Mouse (Mus musculus) kidney, embryonic 15.5 days (tissue): ENCODE measurements around the gene Narfl. TPM values are rescaled to one million over a fixed set of nuclear protein-coding genes. Genes with fewer than 3 reads are reported as not detected.

Source experiments
- ATAC-seq: fragments of 200-750 bp; cut with Nextera tagmentation; replicated peaks from 2 replicates; pipeline ENCODE4 v1.8.0; 2017; ENCODE audit warnings: moderate TSS enrichment; ENCODE audit not compliant: low FRiP score
- H3K27ac ChIP-seq: fragments of 300-500 bp; sonication (generic); 2 replicates; pipeline ENCODE4 v1.5.1; 2015; ENCODE audit warnings: mild to moderate bottlenecking, inconsistent platforms
- H3K27me3 ChIP-seq: fragments of 300-500 bp; sonication (generic); 2 replicates; pipeline ENCODE4 v1.6.1; 2015; ENCODE audit warnings: inconsistent platforms
- H3K36me3 ChIP-seq: fragments of 300-500 bp; sonication (generic); 2 replicates; pipeline ENCODE4 v1.6.1; 2015; ENCODE audit warnings: inconsistent platforms
- H3K4me1 ChIP-seq: fragments of 300-500 bp; sonication (generic); 2 replicates; pipeline ENCODE4 v1.6.1; 2015; ENCODE audit warnings: inconsistent platforms
- H3K4me2 ChIP-seq: fragments of 300-500 bp; sonication (generic); 2 replicates; pipeline ENCODE4 v1.6.1; 2015; ENCODE audit warnings: moderate library complexity, mild to moderate bottlenecking, inconsistent platforms
- H3K4me3 ChIP-seq: fragments of 300-500 bp; sonication (generic); replicated peaks from 2 replicates; pipeline ENCODE4 v1.5.1; 2015; ENCODE audit warnings: mild to moderate bottlenecking, inconsistent platforms
- H3K9ac ChIP-seq: fragments of 300-500 bp; sonication (generic); 2 replicates; pipeline ENCODE4 v1.6.1; 2015; ENCODE audit warnings: mild to moderate bottlenecking, inconsistent platforms
- H3K9me3 ChIP-seq: fragments of 300-500 bp; sonication (generic); replicated peaks from 2 replicates; pipeline ENCODE4 v1.6.1; 2016; ENCODE audit warnings: inconsistent platforms
- WGBS: fragments of 180-500 bp; shearing (Covaris S2); methylation state at CpG from one replicate; pipeline ENCODE4 v1.1.7; 2015; ENCODE audit warnings: mixed read lengths; 5-methylcytosine and 5-hydroxymethylcytosine counted together
- polyA plus RNA-seq: library from polyadenylated mRNA; unstranded; fragments of >200 nt; fragmentation: Nextera tagmentation; extraction: Ambion mirVana; gene quantifications from 2 replicates; pipeline ENCODE4 v1.2.1, GENCODE M21; 2015

Gene Narfl
- polyA plus RNA-seq, 1 experiment from 2014 or later, result 30.6 TPM

DNA sequence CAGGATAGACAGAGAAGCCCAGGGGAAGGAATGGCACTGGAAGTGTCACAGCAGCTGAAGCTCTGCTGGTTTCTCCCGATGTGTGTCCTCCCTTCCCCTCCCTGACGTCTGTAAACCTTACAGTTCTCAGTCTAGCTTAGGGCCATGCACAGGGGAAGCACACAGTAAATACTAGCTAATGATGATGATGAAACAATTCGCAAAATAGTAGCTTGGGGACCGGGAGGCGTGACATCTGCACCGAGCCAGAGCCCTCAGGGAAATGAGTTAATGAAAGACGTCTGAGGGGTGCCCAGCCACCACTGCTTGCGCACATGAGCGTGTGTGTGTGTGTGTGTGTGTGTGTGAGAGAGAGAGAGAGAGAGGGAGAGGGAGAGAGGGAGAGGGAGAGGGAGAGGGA, 4.2 kb upstream of the Narfl start:
- Histone ChIP-seq H3K27me3 (peaks cover 11% of the 10 kb centered on the region; the same call in 1 of the 2 replicates), H3K9ac (no peak overlapping the region), H3K27ac (no peak overlapping the region), H3K4me3 (no peak overlapping the region), H3K36me3 (no peaks in the 10 kb centered on the region), H3K4me2 (no peak overlapping the region), H3K9me3 (no peaks in the 10 kb centered on the region), H3K4me1 (peaks cover 4% of the 10 kb centered on the region)
- 62% methylated on average over 9 of the region's 9 CpGs for WGBS
- no peak for ATAC-seq

DNA sequence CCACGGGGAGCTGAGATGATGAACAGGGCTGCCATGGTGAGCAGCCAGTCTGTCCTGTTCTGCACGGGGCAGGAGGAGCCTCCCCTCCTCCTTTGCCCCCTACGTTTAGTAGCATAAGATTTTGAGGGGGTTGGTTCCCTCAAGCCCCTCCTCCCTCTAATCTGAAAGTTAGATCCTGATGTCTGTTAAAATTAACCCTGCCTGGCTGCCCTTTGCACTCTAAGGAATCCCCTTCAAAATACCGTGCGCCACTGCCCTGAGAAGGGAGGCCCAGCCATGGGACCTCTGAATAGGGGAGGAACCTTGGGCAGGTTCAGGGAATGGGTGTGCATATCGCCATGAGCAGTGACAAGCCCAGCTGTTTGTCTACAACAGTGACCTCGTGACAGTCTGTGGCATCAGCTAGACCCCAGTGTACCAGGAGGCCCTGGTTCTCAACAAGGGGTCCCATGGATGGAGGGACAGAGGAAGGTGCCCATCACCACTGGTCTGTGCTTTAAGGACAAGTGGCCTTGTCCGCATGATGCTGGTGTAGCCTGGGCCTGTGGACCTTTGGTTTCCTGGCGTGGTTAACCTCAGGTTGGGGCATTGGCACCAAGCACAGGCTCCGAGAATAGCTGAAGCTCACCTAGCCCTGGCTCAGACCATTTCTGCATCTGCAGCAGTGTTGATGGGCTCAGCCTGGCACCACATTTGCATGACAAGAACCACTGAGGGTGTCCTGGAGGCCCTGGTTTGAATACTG, 1.9 kb downstream of the Narfl start:
- peaks cover 32% of the 10 kb centered on the region for H3K36me3 ChIP-seq
- H3K27me3 ChIP-seq, result no peaks in the 10 kb centered on the region
- H3K9me3 ChIP-seq, result no peaks in the 10 kb centered on the region
- 0 out of 2 replicates have a peak overlapping the region, but pooled peaks have one; percentile 4 for H3K4me3 ChIP-seq
- no peak overlapping the region for H3K27ac ChIP-seq
- H3K4me1 ChIP-seq, result peaks cover 15% of the 10 kb centered on the region
- WGBS, result 78% methylated on average over 10 of the region's 10 CpGs
- H3K9ac ChIP-seq, result no peak overlapping the region
- H3K4me2 ChIP-seq, result 0 out of 2 replicates have a peak overlapping the region, but pooled peaks have one; percentile 4
- ATAC-seq, result no peak

DNA sequence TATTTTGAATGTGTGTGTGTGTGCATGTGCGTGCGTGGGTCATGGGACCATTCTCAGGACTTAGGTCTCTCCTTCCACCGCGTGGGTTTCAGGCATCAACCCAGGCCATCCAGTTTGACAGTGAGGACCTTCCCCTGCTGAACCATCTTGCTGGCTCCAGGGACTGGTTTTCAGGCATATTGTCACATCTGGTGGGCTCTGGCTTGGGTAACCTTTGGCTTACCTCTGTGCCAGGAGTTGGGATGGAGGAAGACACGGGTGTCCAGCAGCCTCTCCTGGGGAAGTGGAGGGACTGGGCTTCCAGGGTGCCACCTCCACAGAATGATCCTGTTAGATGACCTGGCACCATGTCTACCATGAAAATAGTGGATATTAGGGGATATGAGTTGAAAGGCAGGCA, 4.4 kb downstream of the Narfl start:
- Histone ChIP-seq H3K27me3 (no peaks in the 10 kb centered on the region), H3K27ac (no peak overlapping the region), H3K4me2 (no peak overlapping the region), H3K4me3 (no peak overlapping the region), H3K9ac (no peak overlapping the region), H3K36me3 (peaks cover 57% of the 10 kb centered on the region), H3K4me1 (peaks cover 15% of the 10 kb centered on the region), H3K9me3 (no peaks in the 10 kb centered on the region)
- WGBS, result 96% methylated on average over 5 of the region's 5 CpGs
- ATAC-seq, result no peak

DNA sequence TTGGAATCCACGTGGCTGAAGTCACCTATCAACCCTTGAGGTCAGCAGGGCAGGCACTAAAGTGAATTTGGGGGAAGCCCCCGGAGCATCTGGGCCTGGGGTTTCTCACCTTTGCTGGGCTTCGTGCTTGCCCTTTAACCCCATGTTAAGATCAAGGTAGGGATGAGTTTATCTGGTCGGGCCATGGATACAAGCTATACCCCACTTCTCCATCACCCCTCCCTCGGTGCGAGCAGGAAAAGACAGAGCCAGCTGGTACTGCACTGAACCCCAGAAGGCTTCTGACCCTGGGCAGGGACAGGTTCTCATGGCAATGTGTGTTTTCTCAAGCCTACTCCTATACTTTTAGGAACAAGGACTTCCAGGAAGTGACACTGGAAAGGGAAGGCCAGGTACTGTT, 7.8 kb downstream of the Narfl start:
- H3K4me3 ChIP-seq, result no peak overlapping the region
- H3K27ac ChIP-seq, result no peak overlapping the region
- H3K27me3 ChIP-seq, result no peaks in the 10 kb centered on the region
- H3K9ac ChIP-seq, result no peak overlapping the region
- peaks cover 19% of the 10 kb centered on the region for H3K4me1 ChIP-seq
- no peaks in the 10 kb centered on the region for H3K9me3 ChIP-seq
- no peak for ATAC-seq
- H3K36me3 ChIP-seq, result peaks cover 67% of the 10 kb centered on the region
- H3K4me2 ChIP-seq, result no peak overlapping the region
- WGBS, result 78% methylated on average over 6 of the region's 6 CpGs

DNA sequence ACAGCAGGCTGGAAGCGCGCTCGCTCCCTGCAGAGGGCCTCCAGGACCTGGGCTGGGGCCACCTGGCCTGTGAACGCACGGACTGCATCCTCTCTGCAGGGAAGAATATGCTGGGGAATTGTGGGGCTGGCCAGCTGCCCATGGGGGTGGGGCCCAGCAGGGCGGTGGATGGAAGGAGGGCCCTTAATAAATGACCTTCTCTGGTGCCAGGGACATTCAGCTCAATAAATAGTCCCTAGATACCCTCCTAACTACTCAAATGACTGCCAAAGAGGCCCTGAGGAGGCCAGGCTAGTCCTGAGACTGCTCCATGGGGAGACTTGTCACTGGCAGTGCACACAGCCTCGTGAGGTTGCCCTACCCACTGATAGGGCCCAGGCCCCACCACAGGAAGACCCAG, 9.5 kb downstream of the Narfl start:
- Histone ChIP-seq H3K9ac (no peak overlapping the region), H3K4me2 (no peak overlapping the region), H3K9me3 (no peaks in the 10 kb centered on the region), H3K4me1 (peaks cover 20% of the 10 kb centered on the region), H3K27me3 (no peaks in the 10 kb centered on the region), H3K27ac (no peak overlapping the region), H3K36me3 (peaks cover 68% of the 10 kb centered on the region), H3K4me3 (no peak overlapping the region)
- whole genome bisulfite sequencing, result 84% methylated on average over 7 of the region's 7 CpGs
- no peak for ATAC-seq

DNA sequence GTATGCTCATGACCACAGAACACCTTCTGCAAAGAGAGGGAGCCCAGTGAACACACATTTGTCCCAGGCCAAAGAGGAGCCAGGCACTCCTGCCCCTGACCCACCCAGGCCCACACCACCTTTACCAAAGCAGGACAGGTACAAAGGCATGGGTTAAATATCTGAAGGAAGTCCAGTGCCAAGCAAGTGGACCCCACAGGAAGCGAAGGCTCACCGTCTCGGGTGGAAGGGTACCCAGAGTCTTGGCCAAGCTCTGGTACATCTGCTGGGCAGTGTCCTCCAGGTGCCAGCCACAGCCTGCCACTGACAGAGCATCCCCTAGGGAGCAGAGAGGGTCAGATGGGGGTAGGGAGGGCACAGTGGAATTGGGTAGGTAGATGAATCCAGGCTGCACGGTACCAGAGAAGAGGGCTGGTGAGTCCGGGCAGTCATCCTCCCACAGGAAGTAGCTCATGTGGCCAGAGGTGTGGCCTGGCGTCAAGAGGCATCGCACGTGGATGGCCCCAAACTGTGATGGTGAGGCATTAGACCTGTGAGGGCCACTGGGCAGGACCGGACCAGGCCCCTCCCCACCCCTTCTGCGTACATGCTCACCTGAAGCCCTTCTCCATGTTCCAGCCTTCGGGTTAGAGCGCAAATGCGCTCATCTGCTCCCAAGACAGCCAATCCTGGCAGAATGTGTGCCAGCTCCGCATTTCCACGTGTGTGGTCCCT, 10.4 kb downstream of the Narfl start:
- peaks cover 20% of the 10 kb centered on the region for H3K4me1 ChIP-seq
- H3K9ac ChIP-seq, result peak overlapping the region; percentile 69; the same call in 1 of the 2 replicates
- no peaks in the 10 kb centered on the region for H3K9me3 ChIP-seq
- peak overlapping the region; percentile 67 for H3K4me2 ChIP-seq
- H3K36me3 ChIP-seq, result peaks cover 70% of the 10 kb centered on the region
- no peaks in the 10 kb centered on the region for H3K27me3 ChIP-seq
- no peak overlapping the region for H3K27ac ChIP-seq
- no peak for ATAC-seq
- H3K4me3 ChIP-seq, result peak overlapping the region; percentile 72
- 75% methylated on average over 15 of the region's 15 CpGs for WGBS

DNA sequence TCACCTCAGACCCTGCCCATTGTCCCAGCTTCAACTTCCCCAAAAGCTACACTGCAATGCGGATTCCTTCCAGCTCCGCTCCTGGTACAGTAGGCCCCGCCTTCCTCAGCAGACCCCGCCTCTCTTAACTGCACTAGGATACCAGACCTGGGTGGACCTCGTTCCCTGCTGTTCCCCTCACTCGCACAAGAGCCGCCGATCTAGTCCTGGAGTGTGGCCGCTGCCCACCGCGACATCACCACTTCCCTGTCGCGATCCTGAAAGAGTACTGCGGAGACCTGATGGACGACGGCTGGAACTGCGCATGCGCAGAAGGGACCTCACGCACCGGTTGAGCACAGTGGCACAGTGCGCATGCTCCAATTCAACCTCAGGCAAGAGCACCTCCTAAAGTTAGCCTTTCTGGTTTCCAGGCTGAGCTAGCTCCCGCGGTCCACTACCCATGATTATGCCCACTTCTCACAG, 11.7 kb downstream of the Narfl start, which contains the start of gene Haghl:
Gene Haghl, minus strand, starts transcription at position 393 of the 465 bp plus-strand sequence.
- ATAC-seq, result peak; percentile 86
- Histone ChIP-seq H3K27ac (peak within 1 kb of the TSS; percentile 96), H3K4me2 (peak within 1 kb of the TSS; percentile 67), H3K9ac (peak within 1 kb of the TSS; percentile 69), H3K27me3 (no peaks in the 10 kb centered on the region), H3K4me1 (peaks cover 20% of the 10 kb centered on the region), H3K4me3 (peak within 1 kb of the TSS; percentile 72), H3K9me3 (no peaks in the 10 kb centered on the region), H3K36me3 (peaks cover 69% of the 10 kb centered on the region)
- under 1% methylated on average over 23 of the region's 23 CpGs for WGBS

DNA sequence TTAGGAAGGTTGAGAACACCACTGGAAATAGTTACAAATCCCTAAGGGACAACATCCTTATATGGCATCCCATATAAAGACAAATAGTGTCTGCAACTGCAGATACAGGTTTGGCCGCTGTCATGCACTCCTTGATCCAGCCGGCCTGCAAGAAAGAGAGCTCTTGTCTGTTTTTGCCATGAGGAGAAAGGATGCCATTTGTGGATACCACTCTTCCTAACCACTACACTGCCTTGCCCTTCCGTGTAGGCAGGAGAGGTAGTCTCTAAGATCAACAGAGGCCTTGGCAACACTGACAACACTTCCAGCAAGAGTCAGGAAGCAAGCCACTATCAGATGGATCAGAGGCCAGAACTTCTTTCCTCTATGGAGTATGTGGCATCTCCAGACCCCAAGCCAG, 12.7 kb downstream of the Narfl start, which contains the start of gene Ccdc78:
Gene Ccdc78, plus strand, starts transcription at position 301 of the 400 bp plus-strand sequence.
- peaks cover 64% of the 10 kb centered on the region for H3K36me3 ChIP-seq
- H3K4me3 ChIP-seq, result peak within 1 kb of the TSS; percentile 72
- H3K27ac ChIP-seq, result peak within 1 kb of the TSS; percentile 96
- H3K9ac ChIP-seq, result peak within 1 kb of the TSS; percentile 69
- no peak for ATAC-seq
- peak within 1 kb of the TSS; percentile 67 for H3K4me2 ChIP-seq
- no peaks in the 10 kb centered on the region for H3K27me3 ChIP-seq
- H3K9me3 ChIP-seq, result no peaks in the 10 kb centered on the region
- WGBS, result 83% methylated on average over 3 of the region's 3 CpGs
- H3K4me1 ChIP-seq, result peaks cover 29% of the 10 kb centered on the region

DNA sequence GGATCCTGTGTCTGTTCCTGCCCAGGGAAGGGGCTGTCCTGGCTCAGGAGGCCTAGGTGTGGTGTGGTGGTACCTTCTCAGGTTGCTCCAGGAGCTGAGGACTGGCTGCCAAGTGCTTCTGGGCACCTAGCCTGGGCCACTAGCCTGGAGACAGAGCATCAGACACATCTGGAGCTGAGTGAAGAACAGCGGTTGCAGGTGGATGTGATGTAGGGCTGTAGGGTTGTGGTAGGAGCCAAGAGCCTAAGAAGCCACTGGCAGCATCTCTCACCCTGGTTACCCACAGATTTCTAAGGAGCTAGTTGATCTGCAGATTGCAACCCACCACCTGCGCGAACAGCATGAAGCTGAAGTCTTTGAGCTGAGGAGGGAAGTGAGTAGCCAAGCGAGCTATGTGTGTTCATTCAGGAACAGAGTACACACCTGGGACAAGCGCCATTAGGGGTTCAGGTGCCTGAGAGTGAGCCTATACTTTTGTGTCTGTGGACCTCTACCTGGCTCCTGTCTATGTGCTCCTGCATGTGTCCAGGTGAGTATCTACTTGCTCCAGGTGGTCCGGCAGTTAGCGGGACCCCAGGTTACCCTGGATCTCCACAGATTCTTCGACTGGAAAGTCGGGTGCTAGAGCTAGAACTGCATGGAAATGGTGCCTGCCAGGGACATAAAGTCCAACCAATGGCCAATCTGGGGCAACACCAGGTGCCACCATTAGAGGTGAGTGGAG, 13.4 kb downstream of the Narfl start:
- Histone ChIP-seq H3K9me3 (no peaks in the 10 kb centered on the region), H3K4me2 (no peak overlapping the region), H3K36me3 (peaks cover 57% of the 10 kb centered on the region), H3K27ac (no peak overlapping the region), H3K9ac (no peak overlapping the region), H3K27me3 (no peaks in the 10 kb centered on the region), H3K4me1 (peaks cover 34% of the 10 kb centered on the region), H3K4me3 (no peak overlapping the region)
- WGBS, result 90% methylated on average over 9 of the region's 9 CpGs
- ATAC-seq, result no peak

DNA sequence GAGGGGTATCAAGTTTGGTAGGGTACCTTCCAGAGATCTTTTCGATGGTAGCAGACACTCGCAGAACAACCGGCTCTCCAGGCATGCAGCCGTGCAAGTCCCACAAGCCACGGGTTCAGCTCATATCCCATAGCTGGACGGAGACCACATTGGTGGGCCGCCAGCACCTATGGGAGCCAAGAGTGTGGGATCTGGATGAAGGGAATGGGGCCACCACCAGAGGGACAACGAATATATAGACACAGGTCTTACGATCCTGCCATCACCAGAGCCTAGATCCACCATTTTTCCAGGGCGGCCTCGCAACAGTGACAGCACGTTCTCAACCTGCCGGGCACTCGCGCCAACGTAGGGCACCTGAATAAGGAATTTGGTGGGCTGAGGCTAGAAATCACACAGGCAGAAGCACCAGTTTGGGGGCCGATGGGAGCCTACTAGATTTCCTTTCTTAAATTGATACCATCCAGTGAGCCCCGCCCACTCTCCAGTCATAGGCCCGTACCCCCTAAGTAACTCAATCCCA, 17.8 kb downstream of the Narfl start:
- peak overlapping the region; percentile 79 for H3K4me2 ChIP-seq
- H3K27ac ChIP-seq, result peak overlapping the region; percentile 98
- peak overlapping the region; percentile 78 for H3K4me3 ChIP-seq
- H3K9me3 ChIP-seq, result no peaks in the 10 kb centered on the region
- H3K27me3 ChIP-seq, result no peaks in the 10 kb centered on the region
- H3K9ac ChIP-seq, result peak overlapping the region; percentile 73
- H3K4me1 ChIP-seq, result peaks cover 54% of the 10 kb centered on the region
- WGBS, result 25% methylated on average over 19 of the region's 19 CpGs
- H3K36me3 ChIP-seq, result peaks cover 40% of the 10 kb centered on the region
- ATAC-seq, result no peak; the same call in 1 of the 2 replicates

DNA sequence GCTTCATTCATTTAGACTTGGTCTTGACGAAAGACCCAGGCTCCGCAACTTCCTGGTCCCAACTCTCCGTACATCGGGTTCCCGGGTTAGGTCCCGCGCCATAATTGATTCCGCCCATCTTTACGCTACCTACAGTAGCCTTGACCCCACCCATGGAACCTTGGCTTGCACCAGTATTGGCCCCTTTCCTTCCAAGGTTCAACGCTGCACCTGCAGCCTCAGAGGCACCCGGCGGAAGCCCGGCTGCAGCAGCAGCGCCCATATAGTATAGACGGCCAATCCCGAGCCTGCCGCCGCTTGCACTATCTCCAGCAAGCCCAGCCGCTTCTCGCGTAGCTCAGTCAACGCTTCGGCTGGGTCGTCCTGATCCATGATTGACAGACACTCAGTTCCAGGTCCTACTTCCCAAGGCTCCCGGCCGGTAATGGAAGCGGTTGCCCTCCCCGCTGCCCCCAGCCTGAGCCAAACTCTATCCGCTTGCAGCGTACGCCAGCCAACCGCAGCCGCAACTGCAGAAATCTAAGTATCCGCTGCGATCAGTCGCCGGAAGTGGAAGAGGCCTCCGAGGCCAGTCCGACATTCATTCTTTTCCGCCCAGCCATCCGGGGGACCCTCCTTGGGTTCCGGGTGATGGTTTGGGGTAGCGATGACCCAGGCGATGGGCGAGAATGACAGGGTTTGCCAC, 18.4 kb downstream of the Narfl start:
- under 1% methylated on average over 45 of the region's 45 CpGs for WGBS
- peak overlapping the region; percentile 79 for H3K4me2 ChIP-seq
- ATAC-seq, result peak; percentile 49
- H3K4me1 ChIP-seq, result peaks cover 55% of the 10 kb centered on the region
- no peaks in the 10 kb centered on the region for H3K9me3 ChIP-seq
- H3K27me3 ChIP-seq, result no peaks in the 10 kb centered on the region
- H3K27ac ChIP-seq, result peak overlapping the region; percentile 98
- H3K9ac ChIP-seq, result peak overlapping the region; percentile 73
- H3K36me3 ChIP-seq, result peaks cover 38% of the 10 kb centered on the region
- H3K4me3 ChIP-seq, result peak overlapping the region; percentile 78
